Mouse (Mus musculus) thymus, adult 2 months (tissue): ENCODE data around the gene Nupr1l. TPM values are rescaled to one million over a fixed set of nuclear protein-coding genes. Genes with fewer than 3 reads are reported as not detected.
"Not testable (repeated sequence)": the region's sequence is repeated elsewhere in the genome, so short reads cannot be mapped to it uniquely, and the experiment has no call there.

Experiments
- DNase-seq: peaks from one replicate; pipeline ENCODE4 v3.0.0; 2021
- H3K27ac ChIP-seq: fragments of 200-500 bp; 2 replicates; pipeline ENCODE4 v1.5.1; 2012; ENCODE audit warnings: low read length, control low read depth; ENCODE audit not compliant: control insufficient read depth, insufficient read depth
- H3K27me3 ChIP-seq: fragments of 200-500 bp; 2 replicates; pipeline ENCODE4 v1.6.1; 2012; ENCODE audit warnings: mild to moderate bottlenecking, low read length, moderate library complexity, mixed read lengths; ENCODE audit not compliant: control insufficient read depth, insufficient read depth
- H3K36me3 ChIP-seq: fragments of 200-500 bp; 2 replicates; pipeline ENCODE4 v1.6.1; 2012; ENCODE audit warnings: mild to moderate bottlenecking, low read length, moderate library complexity; ENCODE audit not compliant: control insufficient read depth, insufficient read depth
- H3K4me1 ChIP-seq: fragments of 200-500 bp; replicated peaks from 2 replicates; pipeline ENCODE4 v1.6.1; 2012; ENCODE audit warnings: low read length; ENCODE audit not compliant: control insufficient read depth, insufficient read depth
- H3K4me3 ChIP-seq: fragments of 200-500 bp; 2 replicates; pipeline ENCODE4 v1.5.1; 2012; ENCODE audit warnings: mild to moderate bottlenecking, low read length, control low read depth, moderate library complexity; ENCODE audit not compliant: control insufficient read depth, insufficient read depth
- CTCF ChIP-seq: fragments of 200-500 bp; IDR thresholded peaks from 2 replicates; pipeline ENCODE4 v1.5.1; 2012; ENCODE audit warnings: mild to moderate bottlenecking, control low read depth, low read length, moderate library complexity, borderline replicate concordance; ENCODE audit not compliant: control insufficient read depth, poor library complexity, insufficient read depth; ENCODE audit errors: extremely low read depth
- POLR2A ChIP-seq: fragments of 200-500 bp; IDR thresholded peaks from 2 replicates; pipeline ENCODE4 v1.6.1; 2012; ENCODE audit warnings: mild to moderate bottlenecking, low read length, control low read depth, moderate library complexity; ENCODE audit not compliant: control insufficient read depth, poor library complexity, insufficient read depth; ENCODE audit errors: extremely low read depth
- WGBS: fragments of 180-500 bp; shearing (Covaris S2); methylation state at CpG from one replicate; pipeline ENCODE4 v1.1.7; 2018; 5-methylcytosine and 5-hydroxymethylcytosine counted together
- polyA plus RNA-seq: library from polyadenylated mRNA; depleted of rRNA; stranded (reverse); fragments of >200 nt; gene quantifications from 2 replicates; pipeline ENCODE4 v1.2.3, GENCODE M21; 2012

Nupr1l gene
- polyA plus RNA-seq, 1 experiment, result 3.4 TPM

DNA sequence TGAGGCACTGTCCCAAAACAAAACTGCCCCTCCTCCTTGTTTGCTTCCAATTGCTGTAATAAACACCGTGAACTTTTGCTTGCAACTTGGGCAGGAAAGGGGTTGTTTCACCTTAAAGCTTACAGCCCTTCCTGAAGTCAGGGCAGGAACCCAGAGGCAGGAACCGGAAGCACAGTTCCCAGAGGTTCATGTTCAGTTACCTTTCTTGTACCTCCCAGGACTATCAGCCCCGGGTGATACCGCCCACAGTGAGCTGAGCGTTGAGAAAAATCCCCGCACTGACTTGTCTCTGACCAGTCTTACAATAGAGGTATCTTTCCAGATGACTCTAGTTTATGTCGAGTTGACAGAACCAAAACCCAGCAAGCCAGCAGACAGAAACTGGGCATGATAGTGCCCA, 1.3 kb downstream of the Nupr1l start:
- Histone ChIP-seq H3K36me3 (no peaks in the 10 kb centered on the region), H3K4me3 (no peak overlapping the region), H3K27me3 (no peaks in the 10 kb centered on the region), H3K4me1 (peaks cover 8% of the 10 kb centered on the region; the same call in 1 of the 2 replicates), H3K27ac (no peak overlapping the region)
- 74% methylated on average over 7 of the region's 7 CpGs for WGBS
- no peak for DNase-seq
- TF ChIP-seq POLR2A (no peak), CTCF (no peak)

- H3K36me3 ChIP-seq, result no peaks in the 10 kb centered on the region
- H3K4me3 ChIP-seq, result no peak overlapping the region
- no peaks in the 10 kb centered on the region for H3K27me3 ChIP-seq
- H3K27ac ChIP-seq, result no peak overlapping the region
- WGBS, result 41% methylated on average over 2 of the region's 2 CpGs
- peak; percentile 18 for DNase-seq
- H3K4me1 ChIP-seq, result peaks cover 4% of the 10 kb centered on the region; the same call in 1 of the 2 replicates
- TF ChIP-seq CTCF (peak; percentile 83; the same call in 1 of the 2 replicates), POLR2A (no peak)
These were observed 5.7 kb downstream of the Nupr1l start for GRCm38 (mm10) chr5:129914024-129914423.

- not testable (repeated sequence) for H3K27ac ChIP-seq, H3K36me3 ChIP-seq, H3K4me1 ChIP-seq, DNase-seq, H3K27me3 ChIP-seq, H3K4me3 ChIP-seq
- WGBS, result 82% methylated on average over 11 of the region's 11 CpGs
These were observed 7.2 kb downstream of the Nupr1l start for GRCm38 (mm10) chr5:129915491-129915890.

DNA sequence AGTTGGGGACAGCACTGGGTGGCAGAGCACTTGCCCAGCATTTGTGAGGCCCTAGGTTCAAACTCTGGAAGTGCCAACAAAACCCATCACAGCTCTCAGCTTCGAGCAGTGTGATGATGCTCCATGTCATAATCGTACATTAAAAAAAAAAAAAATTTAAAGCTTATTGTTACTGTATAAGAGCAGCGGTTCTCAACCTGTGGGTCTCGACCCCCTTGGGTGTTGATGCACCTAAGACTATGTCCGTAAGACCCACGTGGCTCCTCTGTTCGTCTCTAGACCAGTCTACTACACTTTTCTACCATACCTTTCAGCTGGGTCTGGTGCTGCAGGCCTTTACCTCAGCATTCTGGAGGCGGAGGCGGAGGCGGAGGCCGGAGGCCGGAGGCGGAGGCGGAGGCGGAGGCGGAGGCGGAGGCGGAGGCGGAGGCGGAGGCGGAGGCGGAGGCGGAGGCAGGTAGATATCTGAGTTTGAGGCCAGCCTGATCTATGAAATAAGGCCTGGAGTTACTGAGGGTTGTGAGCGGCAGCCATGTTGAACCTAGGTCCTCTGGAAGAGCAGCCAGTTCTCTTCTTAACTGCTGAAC, 9.8 kb downstream of the Nupr1l start:
- H3K4me1 ChIP-seq, result no peaks in the 10 kb centered on the region

GRCm38 (mm10) chr5:129918752-129919151, 10.4 kb downstream of the Nupr1l start:
- 90% methylated on average over 9 of the region's 9 CpGs for WGBS
- no peak for TF ChIP-seq CTCF
- TF ChIP-seq POLR2A, result no peak
- H3K4me3 ChIP-seq, result no peak overlapping the region
- no peaks in the 10 kb centered on the region for H3K4me1 ChIP-seq
- H3K27me3 ChIP-seq, result no peaks in the 10 kb centered on the region
- no peaks in the 10 kb centered on the region for H3K36me3 ChIP-seq
- no peak overlapping the region for H3K27ac ChIP-seq
- no peak for DNase-seq

More for the DNA sequence above, 9.8 kb downstream of the Nupr1l start:
- WGBS, result 96% methylated on average over 24 of the region's 24 CpGs
- no peak for DNase-seq
- H3K36me3 ChIP-seq, result no peaks in the 10 kb centered on the region
- TF ChIP-seq CTCF, result no peak
- no peak for TF ChIP-seq POLR2A
- H3K27ac ChIP-seq, result no peak overlapping the region
- no peaks in the 10 kb centered on the region for H3K27me3 ChIP-seq
- no peak overlapping the region for H3K4me3 ChIP-seq

- 86% methylated on average over 8 of the region's 8 CpGs for WGBS
- no peak for DNase-seq
These were observed 11.0 kb downstream of the Nupr1l start for GRCm38 (mm10) chr5:129919320-129919719.

GRCm38 (mm10) chr5:129921972-129922371, 13.6 kb downstream of the Nupr1l start:
- no peak for TF ChIP-seq CTCF
- TF ChIP-seq POLR2A, result no peak
- no peaks in the 10 kb centered on the region for H3K4me1 ChIP-seq
- H3K36me3 ChIP-seq, result no peaks in the 10 kb centered on the region
- no peak overlapping the region for H3K27ac ChIP-seq
- no peak for DNase-seq
- WGBS, result 95% methylated on average over 4 of the region's 4 CpGs
- no peaks in the 10 kb centered on the region for H3K27me3 ChIP-seq
- H3K4me3 ChIP-seq, result no peak overlapping the region

More at GRCm38 (mm10) chr5:129919320-129919719, 11.0 kb downstream of the Nupr1l start:
- no peaks in the 10 kb centered on the region for H3K4me1 ChIP-seq
- no peaks in the 10 kb centered on the region for H3K27me3 ChIP-seq
- H3K4me3 ChIP-seq, result no peak overlapping the region
- TF ChIP-seq CTCF (no peak), POLR2A (no peak)
- no peak overlapping the region for H3K27ac ChIP-seq
- H3K36me3 ChIP-seq, result no peaks in the 10 kb centered on the region
